Mouse (Mus musculus) embryo, embryonic 9.5 days (tissue): ENCODE measurements around the gene Trpm8.

Experiments
- DNase-seq: peaks from one replicate; pipeline ENCODE4 v3.0.0-alpha.2; 2017; ENCODE audit errors: extremely low spot score

Trpm8 gene

DNA sequence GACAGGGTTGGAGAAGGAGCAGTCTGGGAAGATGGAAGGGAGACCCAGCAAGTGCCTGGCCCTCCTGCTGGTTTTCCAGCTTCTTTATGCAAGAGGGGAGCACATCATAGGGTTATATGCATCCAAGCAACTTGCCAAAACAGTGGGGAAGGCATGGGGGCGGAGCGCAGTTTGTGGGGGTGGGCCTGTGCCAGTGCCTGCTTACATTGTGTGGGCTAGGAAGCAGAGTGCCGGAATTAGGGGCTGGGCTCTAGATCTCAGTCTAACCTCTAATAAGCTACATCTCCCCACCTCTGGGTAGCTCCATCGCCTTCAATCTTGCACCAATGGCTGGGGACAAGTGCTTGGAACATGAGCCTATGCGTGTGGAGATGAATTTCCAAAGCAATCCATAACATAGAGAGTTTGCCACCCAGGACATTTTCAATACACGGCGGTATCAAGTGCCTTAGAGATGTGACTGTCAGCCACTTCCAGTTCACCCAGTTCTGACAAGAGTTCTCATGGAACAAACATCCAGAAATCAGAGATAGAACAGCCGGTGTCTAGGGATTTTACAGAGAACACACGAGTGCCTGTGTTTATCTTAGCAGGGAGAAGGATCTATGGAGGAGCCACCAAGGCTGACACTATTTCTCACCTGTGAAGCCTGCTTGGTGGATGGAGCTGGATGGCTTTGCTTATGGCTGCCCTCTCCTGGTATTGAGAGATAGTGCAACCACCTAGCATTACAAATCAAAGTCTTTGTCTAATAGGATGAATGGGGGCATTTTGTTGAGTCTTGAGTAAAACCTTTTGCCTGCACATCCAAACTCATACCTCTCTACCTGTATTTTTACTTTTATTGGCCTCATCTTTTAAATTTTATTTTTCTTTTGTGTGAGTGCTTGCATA lies 23.9 kb downstream of the Trpm8 start:
- peak; percentile 32 for DNase-seq

DNA sequence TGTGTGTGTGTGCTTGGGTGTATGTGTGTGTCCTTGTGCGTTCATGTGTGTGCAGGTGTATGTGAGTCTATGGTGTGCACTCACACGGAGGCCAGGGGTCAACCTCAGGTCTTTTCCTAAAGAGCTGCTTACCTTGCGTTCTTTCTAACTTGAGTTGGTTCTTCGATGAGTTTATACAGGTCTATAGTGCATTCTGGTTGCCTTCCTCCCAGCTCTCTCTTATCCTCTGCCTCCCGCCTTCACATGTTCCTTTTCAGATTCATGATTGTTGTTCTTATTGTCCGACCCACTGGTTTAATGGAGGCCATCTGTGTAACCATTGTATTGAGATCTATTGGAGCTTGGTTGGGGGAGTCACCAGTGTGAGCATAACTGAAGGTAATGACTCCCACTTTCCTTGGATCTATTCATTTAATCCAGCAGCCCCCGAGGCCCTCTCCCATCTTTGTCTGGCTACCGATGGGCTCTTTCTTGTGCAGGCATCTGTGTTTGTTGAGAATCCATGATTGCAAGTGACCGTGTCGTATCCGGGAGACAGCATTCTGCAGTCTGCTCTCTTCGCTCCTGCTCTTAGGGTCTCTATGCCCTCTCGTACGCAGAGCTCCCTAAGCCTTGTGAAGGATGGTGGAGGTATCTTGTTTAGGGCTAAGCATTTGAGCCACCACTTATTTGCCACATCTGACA lies 24.7 kb downstream of the Trpm8 start:
- peak; percentile 23 for DNase-seq

DNA sequence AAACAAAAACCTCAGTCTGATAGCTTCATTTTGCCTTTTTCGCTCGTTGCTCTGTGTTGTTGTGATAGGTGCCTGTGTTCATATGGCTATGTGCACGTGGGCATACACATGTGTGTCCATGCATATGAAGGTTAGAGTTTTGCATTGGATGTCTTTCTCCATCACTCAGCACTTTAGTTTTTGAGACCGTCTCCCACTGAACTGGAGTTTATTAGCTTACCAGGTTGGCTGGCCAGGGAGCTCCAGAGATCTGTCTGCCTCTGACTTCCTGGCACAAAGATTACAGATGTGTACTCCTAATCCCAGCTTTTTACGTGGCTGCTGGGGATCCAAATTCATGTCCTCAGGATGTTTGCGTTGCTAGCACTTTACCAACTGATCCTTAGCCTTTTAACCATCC lies 26.3 kb downstream of the Trpm8 start:
- peak; percentile 3 for DNase-seq

DNA sequence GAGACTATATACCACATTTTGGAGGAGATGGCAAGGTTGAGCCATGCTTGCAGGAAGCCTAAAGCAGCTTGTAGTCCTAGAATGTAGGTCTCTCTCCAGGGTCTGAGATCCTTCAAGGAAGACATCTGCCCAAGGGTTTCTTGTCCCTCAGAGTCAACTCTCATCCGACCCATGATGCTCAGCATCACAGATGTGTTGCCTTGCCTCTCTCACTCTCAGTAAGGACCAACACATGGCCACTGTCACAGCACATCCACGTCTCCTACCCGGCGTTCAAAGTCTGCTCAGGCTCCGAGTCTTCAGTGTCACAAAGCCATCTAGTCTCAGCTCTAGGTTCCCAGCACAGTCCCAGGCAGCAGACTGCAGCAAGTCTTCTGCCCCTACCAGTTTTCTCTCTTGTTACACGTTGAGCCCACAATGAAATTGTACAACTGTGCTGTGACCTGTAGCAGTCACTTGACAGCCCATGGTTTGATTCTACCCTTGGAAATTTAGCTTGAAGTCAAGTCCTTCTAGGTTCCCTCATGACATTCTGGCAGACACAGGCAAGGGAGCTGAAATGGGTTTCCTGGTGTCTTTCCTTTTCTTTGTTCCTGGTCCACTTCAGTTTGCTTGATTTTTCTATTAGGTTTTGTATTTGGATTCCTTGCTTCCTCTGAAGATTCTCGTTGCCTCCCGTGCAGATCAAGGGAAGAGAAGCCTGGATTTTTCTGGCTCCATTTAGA lies 27.0 kb downstream of the Trpm8 start:
- peak; percentile 11 for DNase-seq

DNA sequence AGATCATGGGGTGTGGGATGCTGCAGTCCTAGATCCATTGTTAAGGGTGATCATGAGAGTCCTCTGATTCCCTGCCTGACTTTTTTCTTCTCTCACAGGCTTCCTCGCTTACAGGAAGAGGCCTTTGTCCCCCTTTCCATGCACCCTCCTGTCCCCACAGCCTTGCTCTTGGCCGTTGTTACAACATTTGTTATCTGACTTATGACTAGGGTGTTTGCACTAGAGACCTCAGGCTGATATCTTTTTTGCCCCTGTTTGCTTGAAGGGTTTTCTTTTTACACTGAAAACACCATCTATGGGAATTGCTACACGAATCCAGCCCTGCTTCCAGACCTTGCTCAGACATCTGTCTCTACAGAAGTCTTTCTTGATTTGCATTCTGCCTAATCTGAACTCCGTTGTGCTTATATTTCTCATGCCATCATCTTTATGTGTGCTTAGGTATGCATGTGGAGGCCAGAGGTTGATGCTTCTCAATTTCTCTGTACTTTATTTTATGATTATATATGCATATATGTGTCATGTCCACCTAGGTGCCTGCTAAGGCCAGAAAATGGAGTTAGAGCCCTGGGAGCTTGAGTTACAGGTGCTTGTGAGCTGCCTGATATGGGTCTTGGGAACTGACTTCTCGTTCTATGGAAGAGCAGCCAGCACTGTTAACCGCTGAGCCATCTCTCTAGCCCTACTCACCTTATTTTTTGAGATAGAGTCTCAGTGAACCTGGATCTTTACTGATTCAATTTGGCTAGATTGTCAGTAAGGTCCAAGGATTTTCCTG lies 27.7 kb downstream of the Trpm8 start:
- peak; percentile 4 for DNase-seq

DNA sequence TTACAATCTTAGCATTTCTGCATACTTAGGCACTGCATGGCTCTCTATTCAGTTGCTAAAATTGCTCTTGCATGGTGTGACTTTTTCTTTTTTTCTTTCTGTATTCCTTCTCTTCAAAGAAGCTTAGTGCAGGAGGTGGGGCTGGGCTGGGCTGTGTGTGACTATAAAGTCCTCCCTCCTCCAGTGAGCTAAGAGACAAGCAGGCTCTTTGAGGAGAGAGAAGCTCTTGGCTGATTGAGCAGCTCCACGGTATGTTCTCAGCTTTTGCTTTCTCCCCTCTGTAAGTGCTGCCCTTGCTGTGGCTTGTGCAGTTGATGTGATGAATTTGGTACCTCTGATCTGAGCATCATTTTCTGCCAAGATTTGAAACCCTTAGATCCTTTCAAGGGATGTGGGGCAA lies 29.1 kb downstream of the Trpm8 start:
- DNase-seq: peak; percentile 17

DNA sequence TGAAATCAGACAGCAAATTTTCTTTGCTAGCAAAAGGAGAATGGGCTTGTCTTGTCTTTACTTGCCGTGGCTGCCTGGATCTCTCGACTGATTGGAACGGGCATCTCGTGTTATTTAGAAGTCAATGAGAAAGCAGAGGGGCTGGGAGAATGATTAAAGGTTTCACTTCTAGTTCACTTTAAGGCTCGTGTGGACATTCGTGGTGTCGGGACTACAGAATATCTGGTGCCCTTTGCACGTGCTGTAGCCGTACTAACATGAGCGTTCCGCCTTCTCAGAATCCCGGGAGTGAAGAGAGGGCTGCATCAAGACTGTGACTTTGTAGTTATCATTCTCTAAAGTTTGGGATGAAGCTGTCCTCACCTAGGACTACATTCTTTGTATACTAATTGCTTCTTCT lies 29.7 kb downstream of the Trpm8 start:
- peak; percentile 4 for DNase-seq

DNA sequence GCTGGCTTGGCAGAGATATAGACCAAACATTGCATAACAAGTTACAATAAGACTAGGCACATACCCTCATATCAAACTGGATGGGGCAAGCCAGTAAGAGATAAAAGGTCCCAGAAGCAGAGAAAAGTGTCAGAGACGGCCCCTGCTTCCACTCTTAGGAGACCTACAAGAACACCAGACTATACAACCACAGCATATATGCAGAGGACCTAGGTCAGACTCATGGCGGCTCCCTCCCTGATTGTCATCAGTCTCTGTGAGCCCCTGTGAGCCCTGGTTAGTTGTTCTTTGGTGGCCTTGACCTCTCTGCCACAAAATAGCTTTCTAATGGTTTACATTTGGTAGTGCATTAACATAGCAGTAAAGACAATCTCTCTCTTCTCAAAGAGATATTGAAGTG lies 31.6 kb downstream of the Trpm8 start:
- DNase-seq: peak; percentile 12

DNA sequence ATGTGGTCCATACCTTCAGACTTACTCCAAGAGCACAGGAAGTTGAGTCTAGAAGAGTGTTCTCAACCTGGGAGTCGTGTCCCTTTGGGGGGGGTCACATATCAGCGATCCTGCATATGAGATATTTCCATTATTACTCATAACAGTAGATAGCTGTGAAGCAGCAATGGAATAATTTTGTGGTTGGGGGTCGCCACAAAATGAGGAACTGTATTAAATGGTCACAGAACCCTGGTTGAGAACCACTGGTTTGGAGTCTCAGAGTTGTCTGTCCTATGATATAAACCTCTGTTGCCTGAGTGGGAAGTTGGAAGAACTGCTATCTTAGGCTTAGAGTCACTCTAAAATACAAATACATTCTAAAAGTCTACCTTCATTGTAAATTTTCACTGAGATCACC lies 32.4 kb downstream of the Trpm8 start:
- no peak for DNase-seq

DNA sequence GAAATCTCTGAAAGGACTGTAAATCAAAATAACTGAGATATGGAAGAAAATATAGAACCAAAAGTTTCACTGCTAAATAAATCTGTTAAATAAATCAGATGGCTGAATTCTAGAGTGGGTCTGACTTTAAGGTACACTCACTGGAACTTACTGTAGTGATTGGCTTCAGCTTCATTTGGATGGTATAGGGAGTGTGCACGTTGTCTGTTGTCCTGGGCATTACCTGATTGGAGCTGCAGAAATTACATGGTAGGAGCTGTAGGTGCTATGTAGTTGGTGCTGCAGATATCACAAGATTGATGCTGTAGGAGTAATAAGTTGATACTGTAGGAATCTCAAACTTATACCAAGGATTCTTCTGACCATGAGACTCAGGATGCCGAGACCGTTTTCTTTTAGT lies 32.9 kb downstream of the Trpm8 start:
- peak; percentile 11 for DNase-seq

DNA sequence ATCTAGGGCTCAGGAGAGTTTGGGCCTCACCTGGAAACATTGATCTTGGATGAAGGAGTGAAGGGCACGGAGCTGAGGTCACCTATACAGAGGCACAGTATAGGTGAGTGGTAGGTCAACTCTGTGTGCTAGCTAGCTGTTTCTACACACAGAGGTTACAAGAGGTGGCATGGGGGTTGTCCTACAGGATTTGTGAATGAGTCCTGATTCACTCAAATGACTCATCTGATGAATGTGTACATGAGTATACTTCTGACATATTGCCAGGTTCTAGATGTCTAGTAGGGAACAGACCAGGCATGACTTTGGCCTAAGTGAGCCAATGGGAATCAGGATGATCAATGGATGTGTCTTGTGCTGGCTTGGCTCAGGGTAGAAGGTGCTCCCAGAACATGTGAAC lies 39.8 kb downstream of the Trpm8 start:
- DNase-seq: no peak

DNA sequence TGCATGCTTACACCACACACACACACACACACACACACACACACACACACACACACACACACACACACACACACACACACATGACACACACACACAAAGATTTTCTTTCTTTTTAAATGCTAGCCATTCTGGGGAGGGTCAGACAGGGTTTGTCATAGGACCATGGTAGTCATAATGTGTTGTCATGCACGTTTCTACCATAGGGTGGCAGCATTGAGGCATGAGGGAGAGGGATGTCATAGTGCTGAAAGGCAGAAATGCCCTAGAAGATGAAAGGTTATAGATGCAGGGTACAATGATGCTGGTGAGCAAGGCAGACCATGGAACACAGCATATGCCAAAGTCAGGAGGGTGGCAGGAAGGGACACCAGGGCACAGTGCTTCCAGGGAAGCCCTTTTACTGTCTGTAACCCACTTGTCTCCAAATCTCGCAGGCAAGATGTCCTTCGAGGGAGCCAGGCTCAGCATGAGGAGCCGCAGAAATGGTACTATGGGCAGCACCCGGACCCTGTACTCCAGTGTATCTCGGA lies 41.1 kb downstream of the Trpm8 start:
- peak; percentile 65 for DNase-seq

DNA sequence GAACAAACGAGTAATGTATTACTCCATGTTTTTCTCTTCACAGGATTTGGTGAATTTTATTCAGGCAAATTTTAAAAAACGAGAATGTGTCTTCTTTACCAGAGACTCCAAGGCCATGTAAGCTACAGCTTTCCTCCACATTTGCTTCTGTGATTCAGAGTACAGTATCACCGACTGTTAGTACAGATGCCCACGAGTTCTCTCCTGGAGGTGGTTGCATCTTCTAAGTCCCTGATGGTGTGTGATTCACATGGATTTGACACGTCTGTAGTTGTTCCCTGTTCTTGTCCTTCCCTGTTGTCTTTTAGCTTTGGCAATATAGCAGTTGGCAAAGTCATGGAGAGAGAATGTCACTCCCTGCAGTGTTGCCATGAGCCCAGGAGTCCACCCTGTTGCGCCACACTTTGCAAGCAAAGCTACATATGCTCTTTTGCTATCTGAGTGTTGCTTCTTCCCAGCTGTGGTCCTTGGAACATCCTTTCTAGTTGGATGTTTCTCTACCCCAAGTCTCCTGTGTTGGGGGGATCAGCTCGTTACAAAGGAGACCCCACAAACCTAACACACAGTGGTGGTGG lies 43.4 kb downstream of the Trpm8 start:
- DNase-seq: no peak

DNA sequence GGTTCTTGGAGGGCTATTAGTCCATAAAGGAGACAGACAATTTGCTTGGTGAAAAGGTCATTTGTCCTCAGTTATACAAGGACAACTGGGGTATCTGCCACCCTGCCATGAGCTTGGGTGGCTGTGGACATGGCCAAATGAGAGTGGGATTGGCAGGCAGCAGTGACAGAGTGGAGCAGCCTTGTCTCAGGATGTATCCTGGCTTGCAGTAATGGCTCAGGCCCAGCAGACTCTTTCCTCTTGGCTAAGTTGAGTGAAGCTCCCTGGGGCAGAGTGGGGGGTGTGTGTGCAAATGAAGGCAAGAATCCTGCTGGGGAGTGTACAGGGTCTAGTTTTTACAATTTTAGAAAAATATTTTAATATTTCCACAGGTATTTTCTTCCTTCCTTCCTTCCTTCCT lies 44.7 kb downstream of the Trpm8 start:
- DNase-seq: no peak

DNA sequence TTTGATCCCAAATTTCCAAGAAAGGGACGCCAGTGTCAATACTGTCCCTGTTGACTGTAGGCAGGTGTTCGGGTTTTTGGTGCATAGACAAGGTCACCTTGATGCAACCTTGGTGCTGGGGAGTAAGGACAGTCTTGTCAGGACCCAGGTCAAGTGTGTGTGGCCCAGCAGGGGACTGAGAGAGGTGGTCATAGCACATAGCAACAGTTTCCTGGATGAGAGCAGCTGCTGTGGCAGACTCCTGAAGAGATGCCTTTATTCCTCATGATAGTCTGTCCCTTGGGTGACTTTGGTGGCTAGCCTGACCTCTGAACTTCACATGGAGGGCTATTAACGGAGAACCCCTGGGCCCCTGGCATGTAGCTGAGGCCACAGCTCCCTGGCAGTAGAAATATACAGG lies 45.6 kb downstream of the Trpm8 start:
- no peak for DNase-seq

DNA sequence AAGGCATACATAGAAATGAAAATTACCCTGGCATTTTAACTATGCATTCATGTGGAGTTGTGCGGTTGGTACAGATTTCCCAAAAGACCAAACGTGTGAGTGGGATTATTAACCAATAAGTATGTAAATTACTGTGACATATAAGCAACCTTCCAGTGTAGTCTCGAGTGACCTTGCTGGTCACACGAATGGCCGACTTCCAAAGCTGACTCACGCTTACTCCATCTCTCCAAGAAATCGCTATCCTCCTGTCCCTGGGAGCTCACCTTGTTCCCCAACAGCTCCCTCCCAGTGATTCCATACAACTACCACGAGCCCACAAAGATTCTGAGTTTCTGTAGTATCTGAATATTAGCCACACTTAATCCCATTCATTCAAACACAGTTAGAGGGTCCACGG lies 62.0 kb downstream of the Trpm8 start:
- no peak for DNase-seq

DNA sequence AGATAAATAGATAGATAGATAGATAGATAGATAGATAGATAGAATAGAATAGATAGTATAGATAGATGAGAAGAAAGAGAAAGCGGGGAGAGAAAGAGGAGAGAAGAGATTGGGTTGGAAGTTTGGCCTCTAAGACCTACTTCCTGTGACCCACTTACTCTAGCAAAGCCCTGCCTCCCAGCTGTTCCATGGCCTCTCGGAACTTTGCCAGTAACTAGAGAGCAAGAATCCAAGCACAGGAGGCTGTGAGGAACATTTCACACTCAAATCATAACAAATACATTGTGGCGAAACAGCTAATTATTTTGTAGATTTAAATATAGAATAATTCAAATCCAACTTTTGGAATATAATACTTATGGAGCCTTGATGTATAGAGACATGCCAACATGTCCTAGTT lies 65.2 kb downstream of the Trpm8 start:
- DNase-seq: no peak

DNA sequence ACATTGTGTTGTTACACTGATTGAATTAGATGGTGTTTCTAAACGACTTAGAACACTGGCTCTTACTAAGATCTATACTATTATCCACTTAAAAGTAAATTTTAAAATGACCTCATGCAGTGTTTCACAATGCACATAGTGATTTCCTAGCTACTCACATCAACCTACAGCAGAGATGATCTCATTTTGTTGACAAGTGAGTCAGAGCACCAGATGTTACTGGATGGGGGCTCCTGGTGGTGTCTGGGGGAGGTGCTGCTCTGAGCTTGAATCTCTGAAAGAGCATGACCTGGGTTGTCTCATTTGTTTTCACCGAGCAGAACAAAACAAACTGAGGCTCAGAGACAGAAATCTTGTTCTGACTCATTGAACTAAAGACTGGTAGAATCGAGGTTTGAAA lies 68.1 kb downstream of the Trpm8 start:
- DNase-seq: no peak

DNA sequence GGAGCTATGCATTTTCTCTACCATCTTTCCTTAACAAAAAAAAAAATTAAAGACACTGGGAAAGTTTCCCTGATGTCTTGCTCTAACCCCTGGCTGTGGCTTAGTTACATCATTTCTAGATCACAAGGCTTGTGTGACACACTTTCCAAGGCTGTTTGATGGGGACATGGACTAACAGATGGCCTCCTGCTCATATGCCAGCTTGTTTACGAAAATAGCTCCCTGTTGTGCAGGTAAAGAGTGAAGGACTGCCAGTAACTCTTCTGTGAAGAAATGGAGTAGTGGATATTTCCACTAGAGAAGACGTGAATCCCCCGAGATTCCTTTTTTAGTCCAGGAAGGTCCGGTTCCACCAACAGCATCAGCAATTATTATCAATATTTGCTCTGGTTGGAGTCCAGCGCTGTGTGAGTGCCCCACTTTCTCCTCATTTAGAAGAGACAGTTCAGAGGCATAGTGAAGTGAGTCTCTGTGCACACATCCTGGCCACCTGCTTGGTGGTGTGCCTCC lies 71.1 kb downstream of the Trpm8 start:
- no peak for DNase-seq

DNA sequence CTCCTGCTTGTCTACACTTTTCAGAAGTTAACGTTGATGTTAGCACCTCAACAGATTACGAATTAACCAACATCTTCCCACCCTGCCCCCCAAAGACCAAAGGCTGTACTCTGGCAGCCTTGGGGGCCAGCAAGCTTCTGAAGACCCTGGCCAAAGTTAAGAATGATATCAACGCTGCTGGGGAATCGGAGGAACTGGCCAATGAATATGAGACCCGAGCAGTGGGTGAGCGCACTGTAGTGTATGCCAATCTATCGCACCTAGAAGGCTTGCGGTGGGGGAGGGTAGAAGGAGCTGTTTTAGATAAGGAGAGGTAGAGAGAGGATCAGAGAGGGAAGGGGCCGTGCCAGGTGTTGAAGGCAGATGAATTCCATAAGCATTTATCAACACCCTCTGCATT lies 73.3 kb downstream of the Trpm8 start:
- no peak for DNase-seq

DNA sequence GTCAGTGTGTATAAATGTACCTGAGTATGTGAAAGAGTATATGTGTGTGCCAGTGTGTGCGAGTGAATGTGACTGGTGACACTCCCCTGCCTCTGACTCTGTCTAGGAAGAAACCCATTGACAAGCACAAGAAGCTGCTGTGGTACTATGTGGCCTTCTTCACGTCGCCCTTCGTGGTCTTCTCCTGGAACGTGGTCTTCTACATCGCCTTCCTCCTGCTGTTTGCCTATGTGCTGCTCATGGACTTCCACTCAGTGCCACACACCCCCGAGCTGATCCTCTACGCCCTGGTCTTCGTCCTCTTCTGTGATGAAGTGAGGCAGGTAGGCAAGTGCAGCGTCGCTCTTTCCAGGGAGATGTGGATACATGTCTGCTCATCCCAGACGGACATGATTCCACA lies 77.6 kb downstream of the Trpm8 start:
- DNase-seq: no peak
